Mouse (Mus musculus) kidney, adult 8-10 months (tissue): ENCODE results near the gene Nova2.

Experiments
- DNase-seq, 2 experiments: peaks; one replicate each; pipeline ENCODE4 v3.0.0; 2022

Nova2 gene

GRCm38 (mm10) chr7:18987747-18988146 is 62.1 kb downstream of the Nova2 start:
- DNase-seq, result no peak

- DNase-seq, result no peak
Observed at GRCm38 (mm10) chr7:18988780-18989179, 63.1 kb downstream of the Nova2 start.

- no peak for DNase-seq
Observed at GRCm38 (mm10) chr7:18989995-18990394, 64.3 kb downstream of the Nova2 start.

- peak; percentile 100 for DNase-seq
Observed at GRCm38 (mm10) chr7:18990601-18991295, 65.1 kb downstream of the Nova2 start, which contains the start of gene Mypop. TSS of gene Mypop (plus strand) at chr7:18991245.

GRCm38 (mm10) chr7:18991660-18992293 is 66.1 kb downstream of the Nova2 start:
- DNase-seq, result no peak

GRCm38 (mm10) chr7:18992294-18992675 is 66.6 kb downstream of the Nova2 start:
- DNase-seq, result no peak

- DNase-seq, result no peak
Observed at GRCm38 (mm10) chr7:18993036-18993435, 67.3 kb downstream of the Nova2 start.

GRCm38 (mm10) chr7:18998835-18999234 is 73.1 kb downstream of the Nova2 start:
- DNase-seq, result no peak

GRCm38 (mm10) chr7:19000421-19000820 is 74.7 kb downstream of the Nova2 start:
- DNase-seq, result no peak

GRCm38 (mm10) chr7:19001066-19001806 is 75.5 kb downstream of the Nova2 start:
- peak; percentile 62 to 70 for DNase-seq

- no peak for DNase-seq
Observed at GRCm38 (mm10) chr7:19001807-19002085, 76.1 kb downstream of the Nova2 start.

GRCm38 (mm10) chr7:19002115-19002514 is 76.4 kb downstream of the Nova2 start:
- DNase-seq, result no peak

- DNase-seq, result peak; percentile 81 to 87
Observed at GRCm38 (mm10) chr7:19002848-19003498, 77.3 kb downstream of the Nova2 start.

- DNase-seq, result peak; percentile 94 to 95
Observed at GRCm38 (mm10) chr7:19003902-19004630, 78.4 kb downstream of the Nova2 start, which contains the start of gene Irf2bp1. TSS of gene Irf2bp1 (plus strand) at chr7:19004044.

GRCm38 (mm10) chr7:19004631-19005079 is 79.0 kb downstream of the Nova2 start:
- peak in 1 of 2 experiments; percentile 32 for DNase-seq

- DNase-seq, result no peak
Observed at GRCm38 (mm10) chr7:19005417-19006121, 79.9 kb downstream of the Nova2 start.

- peak; percentile 81 to 93 for DNase-seq
Observed at GRCm38 (mm10) chr7:19006476-19006875, 80.8 kb downstream of the Nova2 start.

- peak in 1 of 2 experiments; percentile 30 for DNase-seq
Observed at GRCm38 (mm10) chr7:19007026-19007977, 81.6 kb downstream of the Nova2 start.

- DNase-seq, result no peak
Observed at GRCm38 (mm10) chr7:19010581-19010980, 84.9 kb downstream of the Nova2 start.

GRCm38 (mm10) chr7:19012025-19012621 is 86.4 kb downstream of the Nova2 start:
- no peak for DNase-seq
